Mouse (Mus musculus): ENCODE results near the gene Tecta. TPM values are rescaled to one million over a fixed set of nuclear protein-coding genes. Genes with fewer than 3 reads are reported as not detected.

Gene Tecta
- polyA plus RNA-seq, 1 experiment from 2014 or later: 0.87 TPM

- 94% methylated on average over 2 of the region's 2 CpGs for WGBS
- no peaks in the 10 kb centered on the region for H3K27me3 ChIP-seq (ENCODE audit: control insufficient read depth, insufficient read depth, low read depth, low read length)
- H3K9me3 ChIP-seq (replicated peaks; ENCODE audit: control insufficient read depth, low read length, poor library complexity, severe bottlenecking): no peaks in the 10 kb centered on the region
- H3K4me2 ChIP-seq (ENCODE audit: low read length): no peak overlapping the region
- no peaks in the 10 kb centered on the region for H3K4me1 ChIP-seq (ENCODE audit: control insufficient read depth, insufficient read depth, low read length)
- no peak for ATAC-seq
- peaks cover 7% of the 10 kb centered on the region for H3K36me3 ChIP-seq (ENCODE audit: control insufficient read depth, insufficient read depth, low read length)
- H3K27ac ChIP-seq (ENCODE audit: low read length): no peak overlapping the region
- H3K9ac ChIP-seq (ENCODE audit: low read depth, low read length): no peak overlapping the region
- H3K4me3 ChIP-seq (ENCODE audit: low read depth, low read length): no peak overlapping the region
These were observed 23.9 kb upstream of the Tecta start for GRCm38 (mm10) chr9:42423649-42424048.

- 57% methylated on average over 2 of the region's 2 CpGs for WGBS
- Histone ChIP-seq H3K4me1 (ENCODE audit: control insufficient read depth, insufficient read depth, low read length) (no peaks in the 10 kb centered on the region), H3K9me3 (replicated peaks; ENCODE audit: control insufficient read depth, low read length, poor library complexity, severe bottlenecking) (no peaks in the 10 kb centered on the region), H3K27ac (ENCODE audit: low read length) (no peak overlapping the region), H3K36me3 (ENCODE audit: control insufficient read depth, insufficient read depth, low read length) (peaks cover 10% of the 10 kb centered on the region), H3K4me2 (ENCODE audit: low read length) (no peak overlapping the region), H3K9ac (ENCODE audit: low read depth, low read length) (no peak overlapping the region), H3K4me3 (ENCODE audit: low read depth, low read length) (no peak overlapping the region), H3K27me3 (ENCODE audit: control insufficient read depth, insufficient read depth, low read depth, low read length) (no peaks in the 10 kb centered on the region)
- no peak for ATAC-seq
These were observed 20.0 kb upstream of the Tecta start for GRCm38 (mm10) chr9:42419687-42420086.

DNA sequence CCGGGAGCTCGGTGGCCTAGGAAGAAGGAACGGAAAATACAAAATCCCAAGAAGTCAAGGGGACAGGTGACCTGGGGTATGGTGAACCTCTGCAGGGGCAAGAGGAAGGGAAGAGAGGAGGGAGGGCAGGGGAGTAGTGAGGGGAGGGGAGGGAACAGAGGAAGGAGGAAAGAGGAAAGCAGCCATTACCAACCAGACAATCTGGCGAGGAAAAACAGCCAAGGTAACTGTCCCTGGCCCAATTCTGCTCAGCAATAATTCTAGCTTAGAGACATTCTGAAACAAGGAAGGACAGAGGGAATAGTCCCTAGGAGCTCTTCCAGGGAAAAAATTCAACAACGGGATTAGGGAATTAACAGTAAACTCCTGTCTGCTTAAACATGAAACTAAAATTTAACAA lies 19.1 kb upstream of the Tecta start:
- H3K9ac ChIP-seq (ENCODE audit: low read depth, low read length): no peak overlapping the region
- WGBS: 86% methylated on average over 5 of the region's 5 CpGs
- H3K9me3 ChIP-seq (replicated peaks; ENCODE audit: control insufficient read depth, low read length, poor library complexity, severe bottlenecking): no peaks in the 10 kb centered on the region
- H3K4me2 ChIP-seq (ENCODE audit: low read length): no peak overlapping the region
- H3K27me3 ChIP-seq (ENCODE audit: control insufficient read depth, insufficient read depth, low read depth, low read length): no peaks in the 10 kb centered on the region
- no peak overlapping the region for H3K27ac ChIP-seq (ENCODE audit: low read length)
- no peak overlapping the region for H3K4me3 ChIP-seq (ENCODE audit: low read depth, low read length)
- H3K4me1 ChIP-seq (ENCODE audit: control insufficient read depth, insufficient read depth, low read length): peaks cover 5% of the 10 kb centered on the region
- H3K36me3 ChIP-seq (ENCODE audit: control insufficient read depth, insufficient read depth, low read length): peaks cover 10% of the 10 kb centered on the region
- ATAC-seq: no peak

DNA sequence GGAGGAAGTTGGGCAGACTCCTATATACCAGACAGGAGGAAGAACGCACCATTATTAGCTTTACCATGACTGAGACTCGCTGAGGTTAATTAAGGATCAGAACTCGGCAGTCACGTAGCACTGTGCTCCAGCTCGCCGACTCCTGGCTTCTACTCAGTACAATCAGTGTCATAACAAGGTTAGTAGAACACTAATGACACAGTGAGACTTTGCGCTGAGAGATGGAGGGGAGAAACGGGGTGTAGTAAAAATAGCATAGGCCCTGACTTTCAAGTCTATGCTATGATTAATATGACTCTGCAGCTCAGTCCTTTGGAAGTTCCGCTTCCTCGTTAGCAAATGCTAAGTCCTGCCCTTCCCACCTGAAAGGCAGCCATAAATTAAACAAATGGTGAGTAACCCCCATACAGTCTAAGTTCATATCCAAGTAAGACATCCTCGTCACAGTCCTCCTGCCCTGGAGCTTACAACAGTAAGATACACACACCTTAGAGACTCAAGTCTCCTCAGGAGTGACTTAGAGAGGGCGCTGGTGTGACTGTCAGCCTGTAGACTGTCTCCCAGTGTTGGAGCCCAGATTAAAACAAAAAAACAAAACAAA lies 17.7 kb upstream of the Tecta start:
- H3K4me2 ChIP-seq (ENCODE audit: low read length): no peak overlapping the region
- ATAC-seq: no peak
- WGBS: 84% methylated on average over 12 of the region's 12 CpGs

GRCm38 (mm10) chr9:42415184-42415583 lies 15.5 kb upstream of the Tecta start:
- H3K4me1 ChIP-seq (ENCODE audit: control insufficient read depth, insufficient read depth, low read length): peaks cover 8% of the 10 kb centered on the region
- H3K27me3 ChIP-seq (ENCODE audit: control insufficient read depth, insufficient read depth, low read depth, low read length): no peaks in the 10 kb centered on the region
- H3K36me3 ChIP-seq (ENCODE audit: control insufficient read depth, insufficient read depth, low read length): peaks cover 8% of the 10 kb centered on the region; the same call in 1 of the 2 replicates
- no peak overlapping the region for H3K4me2 ChIP-seq (ENCODE audit: low read length)
- no peak overlapping the region for H3K9ac ChIP-seq (ENCODE audit: low read depth, low read length)
- H3K27ac ChIP-seq (ENCODE audit: low read length): no peak overlapping the region
- H3K9me3 ChIP-seq (replicated peaks; ENCODE audit: control insufficient read depth, low read length, poor library complexity, severe bottlenecking): no peaks in the 10 kb centered on the region
- H3K4me3 ChIP-seq (ENCODE audit: low read depth, low read length): no peak overlapping the region
- 10% methylated on average over 1 of the region's 1 CpGs for WGBS
- ATAC-seq: 0 out of 2 replicates have a peak, but pooled peaks have one; percentile 64

More for the DNA sequence above, 17.7 kb upstream of the Tecta start:
- H3K27me3 ChIP-seq (ENCODE audit: control insufficient read depth, insufficient read depth, low read depth, low read length): no peaks in the 10 kb centered on the region
- no peak overlapping the region for H3K27ac ChIP-seq (ENCODE audit: low read length)
- peaks cover 8% of the 10 kb centered on the region for H3K4me1 ChIP-seq (ENCODE audit: control insufficient read depth, insufficient read depth, low read length)
- H3K9me3 ChIP-seq (replicated peaks; ENCODE audit: control insufficient read depth, low read length, poor library complexity, severe bottlenecking): no peaks in the 10 kb centered on the region
- H3K9ac ChIP-seq (ENCODE audit: low read depth, low read length): no peak overlapping the region
- peaks cover 10% of the 10 kb centered on the region for H3K36me3 ChIP-seq (ENCODE audit: control insufficient read depth, insufficient read depth, low read length)
- H3K4me3 ChIP-seq (ENCODE audit: low read depth, low read length): no peak overlapping the region

DNA sequence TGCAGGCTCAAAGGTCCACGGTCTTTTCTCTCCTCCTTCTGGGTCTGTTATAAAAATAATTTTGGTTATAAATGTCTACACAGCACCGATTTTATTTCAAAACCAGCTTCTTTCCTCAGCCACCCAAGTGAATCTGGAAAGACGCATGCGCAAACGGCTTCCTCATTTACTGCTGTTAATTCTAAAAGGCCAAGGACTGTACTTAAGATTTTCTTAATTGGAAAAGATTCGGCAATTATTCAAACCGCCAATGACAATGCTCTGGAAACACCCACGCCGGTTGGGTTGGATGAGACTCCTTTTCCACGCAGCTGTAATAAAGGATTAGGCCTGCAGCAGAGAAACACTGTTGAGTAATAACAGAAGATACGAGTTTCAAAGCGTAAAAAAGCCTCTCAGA lies 13.6 kb upstream of the Tecta start:
- no peak overlapping the region for H3K27ac ChIP-seq (ENCODE audit: low read length)
- no peaks in the 10 kb centered on the region for H3K9me3 ChIP-seq (replicated peaks; ENCODE audit: control insufficient read depth, low read length, poor library complexity, severe bottlenecking)
- peaks cover 8% of the 10 kb centered on the region; the same call in 1 of the 2 replicates for H3K36me3 ChIP-seq (ENCODE audit: control insufficient read depth, insufficient read depth, low read length)
- H3K4me1 ChIP-seq (ENCODE audit: control insufficient read depth, insufficient read depth, low read length): peaks cover 8% of the 10 kb centered on the region
- no peak for ATAC-seq
- no peak overlapping the region for H3K4me3 ChIP-seq (ENCODE audit: low read depth, low read length)
- H3K4me2 ChIP-seq (ENCODE audit: low read length): no peak overlapping the region
- 58% methylated on average over 12 of the region's 12 CpGs for WGBS
- H3K27me3 ChIP-seq (ENCODE audit: control insufficient read depth, insufficient read depth, low read depth, low read length): no peaks in the 10 kb centered on the region
- H3K9ac ChIP-seq (ENCODE audit: low read depth, low read length): no peak overlapping the region

DNA sequence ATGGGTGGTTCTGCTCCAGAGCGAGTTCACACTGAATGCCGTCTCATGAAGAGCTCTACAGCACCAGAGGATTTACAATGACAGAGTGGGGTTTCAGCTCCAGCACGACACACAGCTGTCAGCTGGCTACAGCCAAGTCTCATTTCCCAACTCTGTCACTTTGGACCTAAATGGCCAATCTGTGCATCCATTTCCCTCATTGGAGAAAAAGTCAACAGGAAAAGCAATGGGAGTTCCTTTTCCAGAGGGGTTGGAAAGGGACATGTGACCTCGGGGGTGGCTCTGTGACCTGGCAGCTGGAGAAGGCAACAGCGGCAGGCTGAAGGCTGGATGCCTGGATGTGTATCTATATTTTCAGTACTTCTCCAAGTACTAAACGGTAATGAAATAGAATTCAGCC lies 11.6 kb upstream of the Tecta start:
- WGBS: 88% methylated on average over 6 of the region's 6 CpGs
- Histone ChIP-seq H3K36me3 (ENCODE audit: control insufficient read depth, insufficient read depth, low read length) (peaks cover 4% of the 10 kb centered on the region; the same call in 1 of the 2 replicates), H3K4me1 (ENCODE audit: control insufficient read depth, insufficient read depth, low read length) (peaks cover 8% of the 10 kb centered on the region), H3K9me3 (replicated peaks; ENCODE audit: control insufficient read depth, low read length, poor library complexity, severe bottlenecking) (no peaks in the 10 kb centered on the region), H3K9ac (ENCODE audit: low read depth, low read length) (no peak overlapping the region), H3K27ac (ENCODE audit: low read length) (no peak overlapping the region), H3K27me3 (ENCODE audit: control insufficient read depth, insufficient read depth, low read depth, low read length) (no peaks in the 10 kb centered on the region), H3K4me2 (ENCODE audit: low read length) (no peak overlapping the region), H3K4me3 (ENCODE audit: low read depth, low read length) (no peak overlapping the region)
- ATAC-seq: no peak

DNA sequence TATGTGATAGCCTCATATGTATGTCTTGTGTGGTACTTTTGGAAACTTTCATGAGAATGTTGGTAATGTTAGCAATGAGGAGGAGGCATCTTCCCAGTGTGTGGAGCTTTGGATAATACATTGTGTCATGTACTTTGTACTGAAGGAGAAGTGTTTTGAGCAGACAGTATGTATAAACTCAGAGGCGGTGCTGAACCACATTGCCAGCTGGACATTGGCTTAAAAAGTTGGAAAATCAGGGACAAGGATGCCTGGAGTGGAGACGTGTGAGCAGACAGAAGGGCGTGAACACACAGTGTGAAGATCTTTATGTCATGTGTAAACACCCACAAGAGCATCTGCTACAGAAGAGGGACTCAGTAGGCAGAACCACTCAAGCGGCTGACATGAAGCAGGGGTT lies 6.0 kb upstream of the Tecta start:
- no peak overlapping the region for H3K4me3 ChIP-seq (ENCODE audit: low read depth, low read length)
- H3K9me3 ChIP-seq (replicated peaks; ENCODE audit: control insufficient read depth, low read length, poor library complexity, severe bottlenecking): no peaks in the 10 kb centered on the region
- no peaks in the 10 kb centered on the region for H3K27me3 ChIP-seq (ENCODE audit: control insufficient read depth, insufficient read depth, low read depth, low read length)
- no peak overlapping the region for H3K27ac ChIP-seq (ENCODE audit: low read length)
- 80% methylated on average over 4 of the region's 4 CpGs for WGBS
- no peaks in the 10 kb centered on the region for H3K4me1 ChIP-seq (ENCODE audit: control insufficient read depth, insufficient read depth, low read length)
- H3K36me3 ChIP-seq (ENCODE audit: control insufficient read depth, insufficient read depth, low read length): no peaks in the 10 kb centered on the region
- H3K4me2 ChIP-seq (ENCODE audit: low read length): no peak overlapping the region
- ATAC-seq: no peak
- H3K9ac ChIP-seq (ENCODE audit: low read depth, low read length): no peak overlapping the region

DNA sequence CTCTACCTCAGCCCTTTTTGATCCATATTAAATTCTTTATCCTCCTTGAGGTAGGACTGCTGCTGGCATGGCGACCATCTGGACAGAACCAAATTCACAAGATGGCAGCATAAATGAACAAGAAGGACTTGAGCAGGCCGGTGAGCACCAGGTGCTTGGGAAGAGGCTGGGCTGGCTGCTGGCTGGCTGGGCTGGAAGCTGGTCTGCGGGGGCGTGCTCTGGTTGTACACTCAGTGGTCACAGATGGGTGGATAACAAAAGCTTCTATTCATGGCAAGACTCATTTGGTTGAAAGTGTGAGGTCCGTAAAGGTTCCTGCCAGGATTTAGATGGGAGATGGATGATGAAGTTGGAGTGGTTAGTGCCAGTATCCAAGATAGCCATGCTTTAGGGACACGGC lies 1.8 kb upstream of the Tecta start:
- 68% methylated on average over 6 of the region's 6 CpGs for WGBS

More for the DNA sequence above, 1.8 kb upstream of the Tecta start:
- Histone ChIP-seq H3K27me3 (ENCODE audit: control insufficient read depth, insufficient read depth, low read depth, low read length) (no peaks in the 10 kb centered on the region), H3K27ac (ENCODE audit: low read length) (no peak overlapping the region), H3K9ac (ENCODE audit: low read depth, low read length) (no peak overlapping the region), H3K36me3 (ENCODE audit: control insufficient read depth, insufficient read depth, low read length) (no peaks in the 10 kb centered on the region), H3K4me1 (ENCODE audit: control insufficient read depth, insufficient read depth, low read length) (peaks cover 10% of the 10 kb centered on the region), H3K9me3 (replicated peaks; ENCODE audit: control insufficient read depth, low read length, poor library complexity, severe bottlenecking) (no peaks in the 10 kb centered on the region), H3K4me2 (ENCODE audit: low read length) (no peak overlapping the region), H3K4me3 (ENCODE audit: low read depth, low read length) (no peak overlapping the region)
- no peak for ATAC-seq
